Mouse (Mus musculus) forelimb bud, embryonic 11.5 days (tissue): Measurements from ENCODE around the gene Acox3.

Experiments used
- DNase-seq: peaks from one replicate; pipeline ENCODE4 v3.0.0-alpha.2; 2012; ENCODE audit warnings: low read depth, low spot score

Acox3 gene

GRCm38 (mm10) chr5:35648230-35648629 lies 65.4 kb downstream of the Acox3 start:
- DNase-seq: no peak

- DNase-seq: no peak
These were observed 69.5 kb downstream of the Acox3 start for GRCm38 (mm10) chr5:35652319-35652718.

GRCm38 (mm10) chr5:35652872-35653271 lies 70.0 kb downstream of the Acox3 start:
- no peak for DNase-seq

GRCm38 (mm10) chr5:35653743-35654395 lies 71.0 kb downstream of the Acox3 start:
- DNase-seq: no peak

- no peak for DNase-seq
These were observed 73.1 kb downstream of the Acox3 start for GRCm38 (mm10) chr5:35655753-35656485.

GRCm38 (mm10) chr5:35659503-35659902 lies 76.7 kb downstream of the Acox3 start:
- DNase-seq: no peak

GRCm38 (mm10) chr5:35661210-35661609 lies 78.4 kb downstream of the Acox3 start:
- DNase-seq: no peak

- no peak for DNase-seq
These were observed 79.2 kb downstream of the Acox3 start for GRCm38 (mm10) chr5:35662021-35662545.
